Mouse (Mus musculus) thymus, postnatal 36 days (tissue): ENCODE measurements around the gene Prdm2.

Experiments
- DNase-seq, 2 experiments: peaks; one replicate each; pipeline ENCODE4 v3.0.0; 2022; ENCODE audit warnings: mixed read lengths in 2 of 2

Gene Prdm2

GRCm38 (mm10) chr4:143152634-143153033, 60.2 kb downstream of the Prdm2 start:
- DNase-seq: no peak

- DNase-seq: peak in 1 of 2 experiments; percentile 11
These were observed 61.5 kb downstream of the Prdm2 start for GRCm38 (mm10) chr4:143151267-143151666.

GRCm38 (mm10) chr4:143147666-143148065, 65.1 kb downstream of the Prdm2 start:
- no peak for DNase-seq

- DNase-seq: no peak
These were observed 69.2 kb downstream of the Prdm2 start for GRCm38 (mm10) chr4:143143615-143144014.

- DNase-seq: no peak
These were observed 71.0 kb downstream of the Prdm2 start for GRCm38 (mm10) chr4:143141645-143142259.

- no peak for DNase-seq
These were observed 71.9 kb downstream of the Prdm2 start for GRCm38 (mm10) chr4:143140940-143141339.

- no peak for DNase-seq
These were observed 80.4 kb downstream of the Prdm2 start for GRCm38 (mm10) chr4:143132433-143132832.

GRCm38 (mm10) chr4:143130441-143130840, 82.4 kb downstream of the Prdm2 start:
- DNase-seq: no peak

- no peak for DNase-seq
These were observed 83.5 kb downstream of the Prdm2 start for GRCm38 (mm10) chr4:143129261-143129760.

- no peak for DNase-seq
These were observed 85.6 kb downstream of the Prdm2 start for GRCm38 (mm10) chr4:143127171-143127570.

- no peak for DNase-seq
These were observed 86.3 kb downstream of the Prdm2 start for GRCm38 (mm10) chr4:143126476-143126875.

- DNase-seq: no peak
These were observed 87.5 kb downstream of the Prdm2 start for GRCm38 (mm10) chr4:143125290-143125689.

GRCm38 (mm10) chr4:143123043-143123442, 89.8 kb downstream of the Prdm2 start:
- no peak for DNase-seq

- no peak for DNase-seq
These were observed 91.6 kb downstream of the Prdm2 start for GRCm38 (mm10) chr4:143121174-143121573.

GRCm38 (mm10) chr4:143120008-143120407, 92.8 kb downstream of the Prdm2 start:
- no peak for DNase-seq

GRCm38 (mm10) chr4:143118843-143119242, 94.0 kb downstream of the Prdm2 start:
- no peak for DNase-seq

- no peak for DNase-seq
These were observed 96.9 kb downstream of the Prdm2 start for GRCm38 (mm10) chr4:143115851-143116250.

GRCm38 (mm10) chr4:143114232-143114979, 98.4 kb downstream of the Prdm2 start:
- DNase-seq: no peak

GRCm38 (mm10) chr4:143112985-143113384, 99.8 kb downstream of the Prdm2 start:
- DNase-seq: peak; percentile 56 to 69

- no peak for DNase-seq
These were observed 100.4 kb downstream of the Prdm2 start for GRCm38 (mm10) chr4:143112439-143112838.

- DNase-seq: no peak
These were observed 100.9 kb downstream of the Prdm2 start for GRCm38 (mm10) chr4:143111872-143112271.

- no peak for DNase-seq
These were observed 104.2 kb downstream of the Prdm2 start for GRCm38 (mm10) chr4:143108552-143108951.

GRCm38 (mm10) chr4:143106971-143107370, 105.8 kb downstream of the Prdm2 start:
- no peak for DNase-seq

GRCm38 (mm10) chr4:143106566-143106965, 106.2 kb downstream of the Prdm2 start:
- no peak for DNase-seq
